Mouse (Mus musculus): ENCODE results near the gene Pdzd2. TPM values are rescaled to one million over a fixed set of nuclear protein-coding genes. Genes with fewer than 3 reads are reported as not detected.

Pdzd2 gene
- polyA plus RNA-seq, 1 experiment from 2014 or later = 114 TPM

DNA sequence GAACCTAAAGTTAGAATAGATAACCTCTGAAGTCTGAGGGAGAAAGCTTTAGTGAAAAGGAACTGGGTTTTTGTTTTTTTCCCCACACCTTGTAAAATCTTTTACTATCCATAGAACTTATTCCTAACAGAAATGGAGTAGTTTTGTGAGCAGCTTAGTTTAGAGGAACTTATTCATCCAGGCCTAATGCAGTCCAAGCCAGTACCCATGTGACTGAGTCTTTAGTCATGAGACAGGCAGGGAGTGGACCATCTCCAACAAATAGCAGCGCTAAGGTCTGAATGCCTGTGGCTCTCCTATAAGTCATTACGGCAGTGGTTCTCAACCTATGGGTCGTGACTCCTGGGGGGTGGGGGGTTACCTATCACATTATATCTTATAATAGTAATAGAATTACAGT lies 22.3 kb downstream of the Pdzd2 start:
- 77% methylated on average over 3 of the region's 3 CpGs for WGBS
- Histone ChIP-seq H3K36me3 (ENCODE audit: insufficient read depth, low read length) (no peaks in the 10 kb centered on the region), H3K9me3 (ENCODE audit: low read length) (no peaks in the 10 kb centered on the region), H3K27me3 (replicated peaks; ENCODE audit: insufficient read depth, low read length) (no peaks in the 10 kb centered on the region), H3K9ac (replicated peaks; ENCODE audit: low read depth) (no peak overlapping the region), H3K4me2 (replicated peaks; ENCODE audit: low read depth, low read length) (no peak overlapping the region), H3K4me1 (ENCODE audit: insufficient read depth, low read depth, low read length) (no peaks in the 10 kb centered on the region), H3K27ac (ENCODE audit: low read length) (no peak overlapping the region), H3K4me3 (ENCODE audit: low read depth, low read length) (no peak overlapping the region)
- DNase-seq (ENCODE audit: low spot score) (no peak), ATAC-seq (no peak)
- TF ChIP-seq CTCF (IDR thresholded peaks at IDR 0.05) = no peak
- TF ChIP-seq EP300 (IDR thresholded peaks at IDR 0.05) = no peak

DNA sequence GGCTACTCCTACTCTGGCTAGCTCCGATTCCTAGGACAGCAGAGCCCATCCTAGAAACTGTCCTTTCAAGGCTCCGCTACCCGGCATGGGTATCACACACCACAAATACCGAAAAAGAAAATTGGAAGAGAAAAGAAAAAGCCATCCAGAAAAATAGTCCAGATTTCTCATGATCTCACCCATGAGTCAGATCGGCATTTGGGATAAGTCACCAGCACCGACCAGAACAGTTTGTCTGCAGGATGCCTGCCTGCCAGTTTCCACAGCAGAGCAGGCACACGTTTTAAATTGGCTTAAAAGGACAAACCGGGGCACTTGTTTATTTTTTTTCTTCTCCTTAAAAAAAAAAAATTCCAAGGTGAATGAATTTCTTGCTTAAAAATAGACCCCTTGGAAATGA lies 22.8 kb downstream of the Pdzd2 start:
- no peak overlapping the region for H3K4me3 ChIP-seq (ENCODE audit: low read depth, low read length)
- no peak overlapping the region for H3K9ac ChIP-seq (replicated peaks; ENCODE audit: low read depth)
- no peak overlapping the region for H3K27ac ChIP-seq (ENCODE audit: low read length)
- 65% methylated on average over 8 of the region's 8 CpGs for WGBS
- H3K9me3 ChIP-seq (ENCODE audit: low read length) = no peaks in the 10 kb centered on the region
- TF ChIP-seq CTCF (IDR thresholded peaks at IDR 0.05) (no peak), EP300 (IDR thresholded peaks at IDR 0.05) (no peak)
- ATAC-seq = no peak
- H3K27me3 ChIP-seq (replicated peaks; ENCODE audit: insufficient read depth, low read length) = no peaks in the 10 kb centered on the region
- no peaks in the 10 kb centered on the region for H3K36me3 ChIP-seq (ENCODE audit: insufficient read depth, low read length)
- no peaks in the 10 kb centered on the region for H3K4me1 ChIP-seq (ENCODE audit: insufficient read depth, low read depth, low read length)
- no peak for DNase-seq (ENCODE audit: low spot score)
- no peak overlapping the region for H3K4me2 ChIP-seq (replicated peaks; ENCODE audit: low read depth, low read length)

DNA sequence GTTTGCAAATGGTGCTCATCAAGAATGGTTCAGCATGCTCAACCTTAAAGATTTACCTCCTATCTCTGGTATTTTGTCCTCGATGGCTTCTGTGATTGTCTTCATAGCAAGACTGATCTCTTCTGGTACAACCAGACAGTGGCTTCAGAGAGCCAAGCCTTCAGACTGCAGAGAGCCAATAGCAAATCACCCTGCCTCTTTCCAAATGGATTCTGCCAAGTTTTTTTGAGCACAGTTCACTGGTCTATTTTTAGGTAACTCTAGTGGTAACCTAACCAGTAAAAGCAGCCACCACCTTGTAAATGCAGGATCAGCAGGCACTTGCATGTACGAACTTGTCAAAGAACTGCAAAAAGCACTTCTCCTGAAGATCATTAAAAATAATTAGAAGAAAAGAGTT lies 25.4 kb downstream of the Pdzd2 start:
- no peak for ATAC-seq
- H3K4me2 ChIP-seq (replicated peaks; ENCODE audit: low read depth, low read length) = no peak overlapping the region
- 73% methylated on average over 2 of the region's 2 CpGs for WGBS

DNA sequence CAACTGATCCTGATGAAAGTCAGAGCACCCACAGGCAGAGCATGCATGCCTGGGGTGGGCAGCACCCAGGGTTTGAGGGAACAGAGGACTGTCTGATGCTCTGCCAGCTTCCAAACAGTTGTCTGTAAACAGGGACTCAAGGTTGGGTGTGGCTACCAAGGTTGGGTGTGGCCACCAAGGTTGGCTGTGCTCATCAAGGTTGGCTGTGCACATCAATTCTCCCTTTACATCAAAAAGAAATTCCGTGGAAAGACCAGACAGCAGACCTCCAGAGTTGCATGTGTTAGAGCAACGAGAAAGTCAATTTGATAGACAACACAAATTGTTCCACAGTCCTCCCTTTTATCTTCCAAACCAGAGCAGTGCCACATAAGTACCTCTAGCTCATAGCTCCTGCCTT lies 26.5 kb downstream of the Pdzd2 start:
- DNase-seq (ENCODE audit: low spot score) = no peak
- H3K9me3 ChIP-seq (ENCODE audit: low read length) = no peaks in the 10 kb centered on the region
- no peaks in the 10 kb centered on the region for H3K36me3 ChIP-seq (ENCODE audit: insufficient read depth, low read length)
- no peak overlapping the region for H3K27ac ChIP-seq (ENCODE audit: low read length)
- H3K4me1 ChIP-seq (ENCODE audit: insufficient read depth, low read depth, low read length) = no peaks in the 10 kb centered on the region
- no peak for ATAC-seq
- H3K4me2 ChIP-seq (replicated peaks; ENCODE audit: low read depth, low read length) = no peak overlapping the region
- 82% methylated on average over 2 of the region's 2 CpGs for WGBS
- no peak overlapping the region for H3K4me3 ChIP-seq (ENCODE audit: low read depth, low read length)
- H3K27me3 ChIP-seq (replicated peaks; ENCODE audit: insufficient read depth, low read length) = no peaks in the 10 kb centered on the region
- TF ChIP-seq CTCF (IDR thresholded peaks at IDR 0.05) = no peak
- TF ChIP-seq EP300 (IDR thresholded peaks at IDR 0.05) = no peak
- H3K9ac ChIP-seq (replicated peaks; ENCODE audit: low read depth) = no peak overlapping the region

More for the DNA sequence above, 25.4 kb downstream of the Pdzd2 start:
- H3K27me3 ChIP-seq (replicated peaks; ENCODE audit: insufficient read depth, low read length) = no peaks in the 10 kb centered on the region
- H3K9me3 ChIP-seq (ENCODE audit: low read length) = no peaks in the 10 kb centered on the region
- H3K36me3 ChIP-seq (ENCODE audit: insufficient read depth, low read length) = no peaks in the 10 kb centered on the region
- TF ChIP-seq EP300 (IDR thresholded peaks at IDR 0.05) = no peak
- no peak for TF ChIP-seq CTCF (IDR thresholded peaks at IDR 0.05)
- H3K27ac ChIP-seq (ENCODE audit: low read length) = no peak overlapping the region
- no peaks in the 10 kb centered on the region for H3K4me1 ChIP-seq (ENCODE audit: insufficient read depth, low read depth, low read length)
- H3K9ac ChIP-seq (replicated peaks; ENCODE audit: low read depth) = no peak overlapping the region
- no peak overlapping the region for H3K4me3 ChIP-seq (ENCODE audit: low read depth, low read length)
- no peak for DNase-seq (ENCODE audit: low spot score)

DNA sequence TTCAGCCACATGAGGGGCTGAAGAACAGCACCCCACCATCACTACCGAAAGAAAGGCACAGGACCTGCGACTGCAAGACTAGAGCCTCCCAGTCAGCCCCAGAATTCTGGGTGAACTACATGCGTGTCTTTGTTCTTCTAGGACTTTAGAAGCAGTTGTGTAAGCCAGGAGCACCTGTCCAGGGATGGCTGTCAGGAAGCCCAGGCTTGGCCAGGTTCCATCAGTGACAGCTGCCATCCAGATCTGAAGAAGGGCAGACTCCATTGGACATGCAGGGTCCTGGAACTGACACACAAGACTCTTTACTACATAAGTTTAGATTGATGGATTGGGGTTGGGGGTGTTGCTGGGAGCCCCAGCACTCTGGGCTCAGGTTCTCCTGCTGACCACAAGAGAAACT lies 29.7 kb downstream of the Pdzd2 start:
- H3K36me3 ChIP-seq (ENCODE audit: insufficient read depth, low read length) = no peaks in the 10 kb centered on the region
- WGBS = 91% methylated on average over 3 of the region's 3 CpGs
- H3K9ac ChIP-seq (replicated peaks; ENCODE audit: low read depth) = no peak overlapping the region
- ATAC-seq (no peak), DNase-seq (ENCODE audit: low spot score) (no peak)
- no peak overlapping the region for H3K4me2 ChIP-seq (replicated peaks; ENCODE audit: low read depth, low read length)
- H3K9me3 ChIP-seq (ENCODE audit: low read length) = no peaks in the 10 kb centered on the region
- H3K27ac ChIP-seq (ENCODE audit: low read length) = no peak overlapping the region
- H3K4me1 ChIP-seq (ENCODE audit: insufficient read depth, low read depth, low read length) = no peaks in the 10 kb centered on the region
- H3K4me3 ChIP-seq (ENCODE audit: low read depth, low read length) = no peak overlapping the region
- TF ChIP-seq EP300 (IDR thresholded peaks at IDR 0.05) = no peak
- TF ChIP-seq CTCF (IDR thresholded peaks at IDR 0.05) = no peak
- no peaks in the 10 kb centered on the region for H3K27me3 ChIP-seq (replicated peaks; ENCODE audit: insufficient read depth, low read length)

DNA sequence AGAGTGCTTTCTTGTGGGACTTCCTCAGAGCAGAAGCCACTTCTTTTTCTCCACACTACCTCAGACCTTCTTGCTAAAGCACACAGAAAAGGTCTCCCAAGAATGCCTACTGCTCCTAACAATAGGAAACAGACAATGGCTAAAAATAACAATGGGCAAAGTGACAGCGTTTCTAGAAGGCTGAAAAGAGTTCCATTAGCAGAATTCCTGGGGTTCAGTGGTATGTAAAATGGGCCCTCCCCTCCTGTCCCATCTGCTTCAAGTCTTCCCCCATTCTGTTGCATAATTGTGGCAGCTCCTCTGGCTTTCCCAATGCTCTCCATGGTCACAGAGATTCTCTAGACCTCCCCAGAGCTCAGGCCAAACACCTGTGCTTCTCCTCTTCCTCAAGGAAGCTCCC lies 31.4 kb downstream of the Pdzd2 start:
- TF ChIP-seq CTCF (IDR thresholded peaks at IDR 0.05) (no peak), EP300 (IDR thresholded peaks at IDR 0.05) (no peak)
- peak; percentile 17 for DNase-seq (ENCODE audit: low spot score)
- no peaks in the 10 kb centered on the region for H3K27me3 ChIP-seq (replicated peaks; ENCODE audit: insufficient read depth, low read length)
- H3K4me3 ChIP-seq (ENCODE audit: low read depth, low read length) = no peak overlapping the region
- no peak overlapping the region for H3K27ac ChIP-seq (ENCODE audit: low read length)
- H3K4me1 ChIP-seq (ENCODE audit: insufficient read depth, low read depth, low read length) = no peaks in the 10 kb centered on the region
- H3K4me2 ChIP-seq (replicated peaks; ENCODE audit: low read depth, low read length) = no peak overlapping the region
- no peaks in the 10 kb centered on the region for H3K9me3 ChIP-seq (ENCODE audit: low read length)
- no peaks in the 10 kb centered on the region for H3K36me3 ChIP-seq (ENCODE audit: insufficient read depth, low read length)
- no peak overlapping the region for H3K9ac ChIP-seq (replicated peaks; ENCODE audit: low read depth)
- WGBS = 13% methylated on average over 1 of the region's 1 CpGs
- no peak for ATAC-seq

DNA sequence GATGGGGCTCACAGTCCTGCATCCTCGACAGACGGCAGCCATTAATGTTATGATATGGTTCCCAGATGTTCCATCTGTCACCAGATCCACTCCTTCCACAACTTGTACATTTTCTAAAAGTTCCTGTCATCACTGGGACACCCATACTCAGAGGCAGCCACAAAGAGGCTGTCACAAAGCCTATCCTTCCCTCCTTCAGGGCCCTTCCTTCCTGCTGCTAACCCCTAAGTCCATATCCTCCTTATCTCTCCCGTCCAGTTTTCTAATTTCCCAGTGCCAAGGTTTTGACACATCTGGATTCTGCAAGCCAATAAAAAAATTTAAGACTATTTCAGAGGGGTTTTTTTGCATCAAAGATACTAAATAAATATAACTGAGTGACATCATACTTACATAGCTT lies 32.8 kb downstream of the Pdzd2 start:
- Histone ChIP-seq H3K9ac (replicated peaks; ENCODE audit: low read depth) (no peak overlapping the region), H3K9me3 (ENCODE audit: low read length) (no peaks in the 10 kb centered on the region), H3K27ac (ENCODE audit: low read length) (no peak overlapping the region), H3K27me3 (replicated peaks; ENCODE audit: insufficient read depth, low read length) (no peaks in the 10 kb centered on the region), H3K4me3 (ENCODE audit: low read depth, low read length) (no peak overlapping the region), H3K36me3 (ENCODE audit: insufficient read depth, low read length) (no peaks in the 10 kb centered on the region), H3K4me2 (replicated peaks; ENCODE audit: low read depth, low read length) (no peak overlapping the region), H3K4me1 (ENCODE audit: insufficient read depth, low read depth, low read length) (no peaks in the 10 kb centered on the region)
- 56% methylated on average over 3 of the region's 3 CpGs for WGBS
- DNase-seq (ENCODE audit: low spot score) (no peak), ATAC-seq (no peak)
- TF ChIP-seq CTCF (IDR thresholded peaks at IDR 0.05) (no peak), EP300 (IDR thresholded peaks at IDR 0.05) (no peak)
